Mouse (Mus musculus) B cell, adult 2 months (primary cell): ENCODE measurements around the gene Il17re.

Experiments used
- DNase-seq, 2 experiments: peaks; one replicate each; pipeline ENCODE4 v3.0.0; 2022

Il17re gene

GRCm38 (mm10) chr6:113444207-113444965 lies 13.9 kb upstream of the Il17re start:
- no peak for DNase-seq

GRCm38 (mm10) chr6:113447639-113448038 lies 10.6 kb upstream of the Il17re start:
- no peak for DNase-seq

- DNase-seq: no peak
Measured at GRCm38 (mm10) chr6:113451839-113452238, 6.4 kb upstream of the Il17re start.

- DNase-seq: no peak
Measured at GRCm38 (mm10) chr6:113455007-113455406, 3.3 kb upstream of the Il17re start.

- DNase-seq: no peak
Measured at GRCm38 (mm10) chr6:113458635-113459034, 351 bp downstream of the Il17re start.

- no peak for DNase-seq
Measured at GRCm38 (mm10) chr6:113464040-113464439, 5.8 kb downstream of the Il17re start.

GRCm38 (mm10) chr6:113465602-113466001 lies 7.3 kb downstream of the Il17re start:
- no peak for DNase-seq

- DNase-seq: no peak
Measured at GRCm38 (mm10) chr6:113468512-113468911, 10.2 kb downstream of the Il17re start.

- peak; percentile 82 to 87 for DNase-seq
Measured at GRCm38 (mm10) chr6:113469021-113469420, 10.7 kb downstream of the Il17re start.

GRCm38 (mm10) chr6:113469432-113469831 lies 11.1 kb downstream of the Il17re start:
- peak; percentile 60 to 66 for DNase-seq

- no peak for DNase-seq
Measured at GRCm38 (mm10) chr6:113471297-113471936, 13.1 kb downstream of the Il17re start, which contains the start of gene Il17rc. TSS of gene Il17rc (plus strand) at chr6:113471427.

GRCm38 (mm10) chr6:113472061-113472460 lies 13.8 kb downstream of the Il17re start:
- no peak for DNase-seq

- no peak for DNase-seq
Measured at GRCm38 (mm10) chr6:113473246-113473645, 15.0 kb downstream of the Il17re start.

- DNase-seq: no peak
Measured at GRCm38 (mm10) chr6:113473715-113474114, 15.4 kb downstream of the Il17re start.

- DNase-seq: no peak
Measured at GRCm38 (mm10) chr6:113477353-113477752, 19.1 kb downstream of the Il17re start.

- DNase-seq: no peak
Measured at GRCm38 (mm10) chr6:113478906-113479305, 20.6 kb downstream of the Il17re start.

- DNase-seq: no peak
Measured at GRCm38 (mm10) chr6:113480555-113481373, 22.5 kb downstream of the Il17re start.

GRCm38 (mm10) chr6:113482477-113483099 lies 24.3 kb downstream of the Il17re start:
- peak; percentile 59 to 61 for DNase-seq

- peak; percentile 91 to 93 for DNase-seq
Measured at GRCm38 (mm10) chr6:113483100-113483615, 24.9 kb downstream of the Il17re start, which contains the start of gene Creld1. TSS of gene Creld1 (plus strand) at chr6:113483297.

- DNase-seq: peak in 1 of 2 experiments; percentile 19
Measured at GRCm38 (mm10) chr6:113483729-113484128, 25.4 kb downstream of the Il17re start.

- DNase-seq: no peak
Measured at GRCm38 (mm10) chr6:113487125-113487576, 28.9 kb downstream of the Il17re start.

- DNase-seq: no peak
Measured at GRCm38 (mm10) chr6:113489410-113489809, 31.1 kb downstream of the Il17re start.
